Mouse (Mus musculus) embryonic facial prominence, embryonic 11.5 days (tissue): ENCODE results near the gene Gm20481. TPM values are rescaled to one million over a fixed set of nuclear protein-coding genes. Genes with fewer than 3 reads are reported as not detected.
A peak's percentile ranks its signal among the peaks of the same experiment; 100 is the strongest.
"Not testable (repeated sequence)": the region's sequence is repeated elsewhere in the genome, so short reads cannot be mapped to it uniquely, and the experiment has no call there.

ENCODE experiments used
- ATAC-seq: fragments of 200-750 bp; cut with Nextera tagmentation; replicated peaks from 2 replicates; pipeline ENCODE4 v1.8.0; 2017; ENCODE audit warnings: low read depth; ENCODE audit not compliant: insufficient number of reproducible peaks, low FRiP score, low TSS enrichment
- DNase-seq: peaks from one replicate; pipeline ENCODE4 v3.0.0-alpha.2; 2015; ENCODE audit warnings: low spot score
- H3K27ac ChIP-seq: fragments of 300-500 bp; sonication (generic); replicated peaks from 2 replicates; pipeline ENCODE4 v1.5.1; 2014; ENCODE audit warnings: mild to moderate bottlenecking, low read depth, low read length, control low read depth
- H3K27me3 ChIP-seq: fragments of 300-500 bp; sonication (generic); 2 replicates; pipeline ENCODE4 v1.6.1; 2014; ENCODE audit warnings: mild to moderate bottlenecking, low read length, moderate library complexity, mixed read lengths; ENCODE audit not compliant: control insufficient read depth, insufficient read depth
- H3K36me3 ChIP-seq: fragments of 300-500 bp; sonication (generic); replicated peaks from 2 replicates; pipeline ENCODE4 v1.6.1; 2014; ENCODE audit warnings: low read depth, mild to moderate bottlenecking, low read length, moderate library complexity, mixed read lengths; ENCODE audit not compliant: control insufficient read depth, insufficient read depth
- H3K4me1 ChIP-seq: fragments of 300-500 bp; sonication (generic); 2 replicates; pipeline ENCODE4 v1.6.1; 2014; ENCODE audit warnings: low read length, mixed read lengths; ENCODE audit not compliant: control insufficient read depth, insufficient read depth
- H3K4me2 ChIP-seq: fragments of 300-500 bp; sonication (generic); 2 replicates; pipeline ENCODE4 v1.6.1; 2014; ENCODE audit warnings: low read depth, mild to moderate bottlenecking, control low read depth, low read length, moderate library complexity
- H3K4me3 ChIP-seq: fragments of 300-500 bp; sonication (generic); 2 replicates; pipeline ENCODE4 v1.5.1; 2014; ENCODE audit warnings: low read depth, low read length, control low read depth
- H3K9ac ChIP-seq: fragments of 300-500 bp; sonication (generic); replicated peaks from 2 replicates; pipeline ENCODE4 v1.6.1; 2014; ENCODE audit warnings: mild to moderate bottlenecking, control low read depth, low read length
- H3K9me3 ChIP-seq: fragments of 300-500 bp; sonication (generic); replicated peaks from 2 replicates; pipeline ENCODE4 v1.6.1; 2016; ENCODE audit warnings: mild to moderate bottlenecking, low read length, inconsistent platforms, mixed read lengths; ENCODE audit not compliant: control insufficient read depth
- whole genome bisulfite sequencing: fragments of 180-500 bp; shearing (Covaris S2); extraction: QIAGEN DNeasy Blood & Tissue Kit; methylation state at CpG from one replicate; pipeline ENCODE4 v1.1.7; 2014; 5-methylcytosine and 5-hydroxymethylcytosine counted together
- polyA plus RNA-seq: library from polyadenylated mRNA; unstranded; fragments of >200 nt; fragmentation: Nextera tagmentation; extraction: Ambion mirVana; gene quantifications from 2 replicates; pipeline ENCODE4 v1.2.1, GENCODE M21; 2014

Gene Gm20481
- polyA plus RNA-seq, 1 experiment from 2014 or later = not detected

GRCm38 (mm10) chr17:34947606-34948005 is 22.1 kb upstream of the Gm20481 start:
- WGBS = 28% methylated on average over 8 of the region's 8 CpGs
- Histone ChIP-seq H3K9me3 (no peaks in the 10 kb centered on the region), H3K36me3 (peaks cover 12% of the 10 kb centered on the region), H3K27me3 (no peaks in the 10 kb centered on the region), H3K9ac (no peak overlapping the region), H3K4me1 (peaks cover 4% of the 10 kb centered on the region; the same call in 1 of the 2 replicates), H3K4me3 (no peak overlapping the region), H3K4me2 (no peak overlapping the region), H3K27ac (no peak overlapping the region)
- ATAC-seq (no peak), DNase-seq (peak; percentile 67)

- not testable (repeated sequence) for H3K4me1 ChIP-seq, ATAC-seq, H3K4me3 ChIP-seq, H3K27ac ChIP-seq, H3K9ac ChIP-seq, DNase-seq, H3K9me3 ChIP-seq, H3K27me3 ChIP-seq, H3K4me2 ChIP-seq
- 61% methylated on average over 9 of the region's 9 CpGs for WGBS
- peaks cover 12% of the 10 kb centered on the region for H3K36me3 ChIP-seq
Measured at GRCm38 (mm10) chr17:34948721-34949552, 20.8 kb upstream of the Gm20481 start.

- Histone ChIP-seq H3K9me3 (no peaks in the 10 kb centered on the region), H3K4me1 (peaks cover 4% of the 10 kb centered on the region; the same call in 1 of the 2 replicates), H3K27me3 (no peaks in the 10 kb centered on the region), H3K4me3 (peak overlapping the region; percentile 4; the same call in 1 of the 2 replicates), H3K36me3 (peaks cover 12% of the 10 kb centered on the region), H3K9ac (no peak overlapping the region), H3K27ac (0 out of 2 replicates have a peak overlapping the region, but pooled peaks have one; percentile 16), H3K4me2 (no peak overlapping the region)
- 34% methylated on average over 4 of the region's 4 CpGs for WGBS
- ATAC-seq (no peak), DNase-seq (no peak)
Measured at GRCm38 (mm10) chr17:34949553-34949969, 20.2 kb upstream of the Gm20481 start.

GRCm38 (mm10) chr17:34950514-34951455 is 18.9 kb upstream of the Gm20481 start:
- peak overlapping the region; percentile 42 for H3K4me2 ChIP-seq
- no peaks in the 10 kb centered on the region for H3K27me3 ChIP-seq
- DNase-seq = no peak
- ATAC-seq = no peak
- peaks cover 4% of the 10 kb centered on the region; the same call in 1 of the 2 replicates for H3K4me1 ChIP-seq
- WGBS = 31% methylated on average over 10 of the region's 10 CpGs
- peak overlapping the region; percentile 97 for H3K4me3 ChIP-seq
- H3K9ac ChIP-seq = peak overlapping the region; percentile 99
- H3K36me3 ChIP-seq = peaks cover 12% of the 10 kb centered on the region
- H3K9me3 ChIP-seq = no peaks in the 10 kb centered on the region
- peak overlapping the region; percentile 93 for H3K27ac ChIP-seq

GRCm38 (mm10) chr17:34951636-34952377 is 17.9 kb upstream of the Gm20481 start:
- H3K27ac ChIP-seq = peak overlapping the region; percentile 93

GRCm38 (mm10) chr17:34952378-34953040 is 17.2 kb upstream of the Gm20481 start:
- Histone ChIP-seq H3K4me2 (peak overlapping the region; percentile 19), H3K4me1 (peaks cover 4% of the 10 kb centered on the region; the same call in 1 of the 2 replicates), H3K36me3 (peaks cover 12% of the 10 kb centered on the region), H3K9ac (peak overlapping the region; percentile 99), H3K4me3 (peak overlapping the region; percentile 97), H3K27me3 (no peaks in the 10 kb centered on the region), H3K27ac (peak overlapping the region; percentile 93), H3K9me3 (no peaks in the 10 kb centered on the region)
- under 1% methylated on average over 23 of the region's 23 CpGs for WGBS
- peak; percentile 86 for ATAC-seq
- DNase-seq = peak; percentile 84

More at GRCm38 (mm10) chr17:34951636-34952377, 17.9 kb upstream of the Gm20481 start:
- no peaks in the 10 kb centered on the region for H3K27me3 ChIP-seq
- under 1% methylated on average over 29 of the region's 29 CpGs for WGBS
- H3K4me1 ChIP-seq = peaks cover 4% of the 10 kb centered on the region; the same call in 1 of the 2 replicates
- DNase-seq (no peak), ATAC-seq (peak; percentile 41; the same call in 1 of the 2 replicates)
- peak overlapping the region; percentile 99 for H3K9ac ChIP-seq
- H3K4me3 ChIP-seq = peak overlapping the region; percentile 97
- peak overlapping the region; percentile 42 for H3K4me2 ChIP-seq
- H3K9me3 ChIP-seq = no peaks in the 10 kb centered on the region
- peaks cover 12% of the 10 kb centered on the region for H3K36me3 ChIP-seq

- WGBS = 92% methylated on average over 3 of the region's 3 CpGs
Measured at GRCm38 (mm10) chr17:34953258-34953657, 16.5 kb upstream of the Gm20481 start.

More at GRCm38 (mm10) chr17:34953258-34953657, 16.5 kb upstream of the Gm20481 start:
- DNase-seq (no peak), ATAC-seq (no peak)
- H3K4me2 ChIP-seq = no peak overlapping the region
- no peaks in the 10 kb centered on the region for H3K9me3 ChIP-seq
- peaks cover 12% of the 10 kb centered on the region for H3K36me3 ChIP-seq
- H3K27me3 ChIP-seq = no peaks in the 10 kb centered on the region
- H3K4me1 ChIP-seq = peaks cover 4% of the 10 kb centered on the region; the same call in 1 of the 2 replicates
- no peak overlapping the region for H3K4me3 ChIP-seq
- H3K27ac ChIP-seq = no peak overlapping the region
- H3K9ac ChIP-seq = no peak overlapping the region
